Mouse (Mus musculus): ENCODE data around the gene Slc39a1. TPM values are rescaled to one million over a fixed set of nuclear protein-coding genes. Genes with fewer than 3 reads are reported as not detected.
"Not testable (repeated sequence)": the region's sequence is repeated elsewhere in the genome, so short reads cannot be mapped to it uniquely, and the experiment has no call there.

Gene Slc39a1
- total RNA-seq, 2 experiments from 2014 or later: 47.7 to 48.8 TPM

- intact Hi-C loops (cut with DNase I): no loop called here
- DNase-seq (ENCODE audit: low spot score in 2 of 2): no peak
Observed at GRCm38 (mm10) chr3:90263121-90263771, 15.3 kb downstream of the Slc39a1 start.

- intact Hi-C loops (cut with DNase I): loop anchor here (1.0 to 5.0 kb wide), 2 partner anchors 28 to 108 kb away; no protein-coding TSS in a partner anchor
- DNase-seq (ENCODE audit: low spot score in 2 of 2): no peak
Observed at GRCm38 (mm10) chr3:90264687-90265033, 16.7 kb downstream of the Slc39a1 start.

GRCm38 (mm10) chr3:90265034-90265931 lies 17.3 kb downstream of the Slc39a1 start, which contains the start of gene Dennd4b:
Dennd4b (plus strand) TSS chr3:90265185.
- intact Hi-C loops (cut with DNase I): loop anchor here (1.0 to 5.0 kb wide), 2 partner anchors 27 to 107 kb away; no protein-coding TSS in a partner anchor
- DNase-seq (ENCODE audit: low spot score in 2 of 2): peak; percentile 85 to 86

GRCm38 (mm10) chr3:90265932-90266741 lies 18.2 kb downstream of the Slc39a1 start:
- DNase-seq (ENCODE audit: low spot score in 2 of 2): no peak
- intact Hi-C loops (cut with DNase I): loop anchor here (1.0 to 5.0 kb wide), 2 partner anchors 26 to 106 kb away; no protein-coding TSS in a partner anchor

GRCm38 (mm10) chr3:90266901-90267775 lies 19.2 kb downstream of the Slc39a1 start:
- intact Hi-C loops (cut with DNase I): loop anchor here (5.0 kb wide), 1 partner anchor 105 kb away; no protein-coding TSS in a partner anchor
- DNase-seq (ENCODE audit: low spot score in 2 of 2): no peak

- intact Hi-C loops (cut with DNase I): loop anchor here (5.0 kb wide), 1 partner anchor 104 kb away; no protein-coding TSS in a partner anchor
- DNase-seq (ENCODE audit: low spot score in 2 of 2): no peak
Observed at GRCm38 (mm10) chr3:90268190-90268589, 20.2 kb downstream of the Slc39a1 start.

GRCm38 (mm10) chr3:90268971-90269370 lies 21.0 kb downstream of the Slc39a1 start:
- no peak for DNase-seq (ENCODE audit: low spot score in 2 of 2)
- intact Hi-C loops (cut with DNase I): loop anchor here (5.0 kb wide), 1 partner anchor 103 kb away; no protein-coding TSS in a partner anchor

- intact Hi-C loops (cut with DNase I): no loop called here
- DNase-seq (ENCODE audit: low spot score in 2 of 2): no peak
Observed at GRCm38 (mm10) chr3:90270784-90271183, 22.8 kb downstream of the Slc39a1 start.

- no peak for DNase-seq (ENCODE audit: low spot score in 2 of 2)
- intact Hi-C loops (cut with DNase I): no loop called here
Observed at GRCm38 (mm10) chr3:90272170-90272569, 24.2 kb downstream of the Slc39a1 start.

GRCm38 (mm10) chr3:90273855-90274254 lies 25.9 kb downstream of the Slc39a1 start:
- intact Hi-C loops (cut with DNase I): no loop called here
- DNase-seq (ENCODE audit: low spot score in 2 of 2): no peak

- no peak for DNase-seq (ENCODE audit: low spot score in 2 of 2)
- intact Hi-C loops (cut with DNase I): no loop called here
Observed at GRCm38 (mm10) chr3:90275286-90275685, 27.3 kb downstream of the Slc39a1 start.

GRCm38 (mm10) chr3:90276858-90277257 lies 28.9 kb downstream of the Slc39a1 start:
- intact Hi-C loops (cut with DNase I): no loop called here
- no peak for DNase-seq (ENCODE audit: low spot score in 2 of 2)

- intact Hi-C loops (cut with DNase I): no loop called here
- no peak for DNase-seq (ENCODE audit: low spot score in 2 of 2)
Observed at GRCm38 (mm10) chr3:90277793-90278192, 29.8 kb downstream of the Slc39a1 start.

- no peak for DNase-seq (ENCODE audit: low spot score in 2 of 2)
- intact Hi-C loops (cut with DNase I): no loop called here
Observed at GRCm38 (mm10) chr3:90278211-90278610, 30.2 kb downstream of the Slc39a1 start.

GRCm38 (mm10) chr3:90279216-90279615 lies 31.2 kb downstream of the Slc39a1 start:
- DNase-seq (ENCODE audit: low spot score in 2 of 2): no peak
- intact Hi-C loops (cut with DNase I): no loop called here

GRCm38 (mm10) chr3:90279743-90280142 lies 31.8 kb downstream of the Slc39a1 start:
- intact Hi-C loops (cut with DNase I): no loop called here
- DNase-seq (ENCODE audit: low spot score in 2 of 2): no peak

GRCm38 (mm10) chr3:90280708-90281107 lies 32.7 kb downstream of the Slc39a1 start:
- intact Hi-C loops (cut with DNase I): no loop called here
- no peak for DNase-seq (ENCODE audit: low spot score in 2 of 2)

- intact Hi-C loops (cut with DNase I): loop anchor here (2.0 kb wide), 1 partner anchor 87 kb away; no protein-coding TSS in a partner anchor
- no peak for DNase-seq (ENCODE audit: low spot score in 2 of 2)
Observed at GRCm38 (mm10) chr3:90284150-90284549, 36.2 kb downstream of the Slc39a1 start.

- DNase-seq (ENCODE audit: low spot score in 2 of 2); intact Hi-C loops (cut with DNase I): not testable (repeated sequence)
Observed at GRCm38 (mm10) chr3:90289403-90289802, 41.4 kb downstream of the Slc39a1 start.

Data from left cerebral cortex, postnatal 25 days (tissue).